Mouse (Mus musculus) frontal cortex, adult (tissue): ENCODE measurements around the gene Atrx.

Experiments
- ATAC-seq: cut with Nextera tagmentation; 2 replicates; pipeline ENCODE4 v1.9.2; 2017; ENCODE audit warnings: mild to moderate bottlenecking, moderate library complexity, mixed read lengths; ENCODE audit not compliant: low TSS enrichment

Gene Atrx

DNA sequence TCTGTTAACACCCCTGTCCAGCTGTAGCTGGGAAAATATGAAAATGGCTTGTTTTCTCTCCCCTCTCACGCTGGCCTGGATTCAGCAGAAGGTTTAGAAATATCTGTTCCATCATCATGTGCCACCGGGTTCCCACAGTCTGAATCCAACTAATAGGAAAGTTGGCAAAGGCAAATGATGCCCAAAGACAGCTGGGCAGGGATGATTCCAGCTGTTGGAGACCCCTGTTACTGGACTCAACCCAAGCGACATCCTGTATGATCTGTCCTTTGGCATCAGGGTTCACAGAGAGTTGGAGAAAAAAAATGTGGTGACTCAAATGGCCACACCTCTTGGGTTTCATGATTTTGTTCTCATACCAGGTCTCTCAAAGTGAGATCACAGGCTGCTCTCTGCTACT is 161.3 kb downstream of the Atrx start:
- ATAC-seq: no peak

DNA sequence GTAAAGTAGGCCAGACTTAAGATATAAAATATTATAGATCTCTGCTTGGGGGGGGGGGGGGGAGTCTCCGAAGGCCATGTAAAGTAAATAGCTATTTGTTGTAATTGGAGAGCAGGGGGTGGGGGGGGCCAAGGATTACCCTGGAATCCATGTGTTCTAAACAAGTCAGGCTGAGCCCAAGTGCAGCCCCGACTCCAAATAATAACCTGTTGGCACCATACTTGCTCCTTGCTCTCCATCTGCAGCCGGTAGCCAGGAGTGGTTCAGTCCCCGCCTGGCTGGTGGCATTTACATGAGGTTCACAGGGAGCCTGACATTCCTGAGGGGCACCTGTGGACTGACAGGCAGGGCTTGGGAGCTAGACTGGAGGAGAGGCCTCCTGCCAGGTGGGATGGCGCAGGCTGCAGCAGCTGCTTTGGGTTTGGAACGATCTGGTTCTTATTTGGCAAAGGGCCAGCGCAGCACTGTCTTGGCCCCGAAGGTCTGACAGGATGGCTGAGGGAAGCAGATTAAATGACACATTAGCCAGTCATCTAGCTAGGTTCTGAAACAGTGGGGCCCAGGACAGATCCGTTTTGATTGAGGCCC is 161.9 kb downstream of the Atrx start:
- ATAC-seq: no peak

- no peak for ATAC-seq
These were observed 163.2 kb downstream of the Atrx start for GRCm38 (mm10) chrX:105766013-105766412.

- no peak for ATAC-seq
These were observed 164.0 kb downstream of the Atrx start for GRCm38 (mm10) chrX:105765005-105765706.

GRCm38 (mm10) chrX:105764162-105765004 is 164.8 kb downstream of the Atrx start, which contains the start of gene Fgf16:
Gene Fgf16, plus strand, starts transcription at chrX:105764279.
- ATAC-seq: 0 out of 2 replicates have a peak, but pooled peaks have one; percentile 20

- no peak for ATAC-seq
These were observed 165.6 kb downstream of the Atrx start for GRCm38 (mm10) chrX:105763612-105764011.

- ATAC-seq: no peak
These were observed 166.2 kb downstream of the Atrx start for GRCm38 (mm10) chrX:105762847-105763527.
